Mouse (Mus musculus): ENCODE data around the gene Hrh3. TPM values are rescaled to one million over a fixed set of nuclear protein-coding genes. Genes with fewer than 3 reads are reported as not detected.

The Hrh3 gene
- polyA plus RNA-seq, 1 experiment from 2014 or later: 2.1 TPM

GRCm38 (mm10) chr2:180113909-180114890 lies 9.9 kb upstream of the Hrh3 start:
- H3K36me3 ChIP-seq (ENCODE audit: control insufficient read depth, insufficient read depth, low read length): no peaks in the 10 kb centered on the region
- peaks cover 27% of the 10 kb centered on the region for H3K4me1 ChIP-seq (ENCODE audit: control insufficient read depth, insufficient read depth, low read depth, low read length)
- H3K27ac ChIP-seq (ENCODE audit: low read depth, low read length): peak overlapping the region; percentile 54; the same call in 1 of the 2 replicates
- no peaks in the 10 kb centered on the region for H3K9me3 ChIP-seq (ENCODE audit: control insufficient read depth, low read length)
- H3K4me2 ChIP-seq (ENCODE audit: low read length): no peak overlapping the region
- no peak for ATAC-seq
- 53% methylated on average over 17 of the region's 17 CpGs for WGBS
- H3K4me3 ChIP-seq (ENCODE audit: low read length): no peak overlapping the region
- no peaks in the 10 kb centered on the region for H3K27me3 ChIP-seq (replicated peaks; ENCODE audit: control insufficient read depth, insufficient read depth, low read length)
- H3K9ac ChIP-seq (ENCODE audit: low read depth, low read length): no peak overlapping the region

DNA sequence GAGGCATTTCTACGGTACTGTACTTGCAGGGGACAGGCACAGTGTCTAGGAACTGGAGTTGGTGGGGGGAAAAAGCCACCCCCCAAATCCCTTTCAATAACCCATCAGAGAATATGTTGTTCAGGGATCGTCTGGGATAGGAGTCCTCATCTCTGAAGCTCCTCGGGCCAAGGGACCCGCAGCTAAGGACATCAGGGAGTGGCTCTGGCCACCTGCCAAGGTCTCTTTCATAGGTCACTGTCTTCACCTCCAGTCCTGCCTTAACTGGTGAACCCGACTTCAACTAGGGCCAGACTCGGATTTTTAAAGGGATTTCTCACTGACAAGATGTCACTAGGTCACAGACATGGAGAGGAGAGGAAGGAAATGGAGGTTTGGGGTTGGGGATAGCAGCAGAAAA lies 4.0 kb upstream of the Hrh3 start:
- Histone ChIP-seq H3K36me3 (ENCODE audit: control insufficient read depth, insufficient read depth, low read length) (no peaks in the 10 kb centered on the region), H3K4me1 (ENCODE audit: control insufficient read depth, insufficient read depth, low read depth, low read length) (peaks cover 12% of the 10 kb centered on the region), H3K27ac (ENCODE audit: low read depth, low read length) (no peak overlapping the region), H3K4me3 (ENCODE audit: low read length) (no peak overlapping the region), H3K4me2 (ENCODE audit: low read length) (no peak overlapping the region), H3K27me3 (replicated peaks; ENCODE audit: control insufficient read depth, insufficient read depth, low read length) (peaks cover 6% of the 10 kb centered on the region), H3K9ac (ENCODE audit: low read depth, low read length) (no peak overlapping the region), H3K9me3 (ENCODE audit: control insufficient read depth, low read length) (no peaks in the 10 kb centered on the region)
- 61% methylated on average over 6 of the region's 6 CpGs for WGBS
- no peak for ATAC-seq

- peaks cover 18% of the 10 kb centered on the region for H3K4me1 ChIP-seq (ENCODE audit: control insufficient read depth, insufficient read depth, low read depth, low read length)
- WGBS: 71% methylated on average over 4 of the region's 4 CpGs
Measured at GRCm38 (mm10) chr2:180107081-180107480, 2.8 kb upstream of the Hrh3 start.

DNA sequence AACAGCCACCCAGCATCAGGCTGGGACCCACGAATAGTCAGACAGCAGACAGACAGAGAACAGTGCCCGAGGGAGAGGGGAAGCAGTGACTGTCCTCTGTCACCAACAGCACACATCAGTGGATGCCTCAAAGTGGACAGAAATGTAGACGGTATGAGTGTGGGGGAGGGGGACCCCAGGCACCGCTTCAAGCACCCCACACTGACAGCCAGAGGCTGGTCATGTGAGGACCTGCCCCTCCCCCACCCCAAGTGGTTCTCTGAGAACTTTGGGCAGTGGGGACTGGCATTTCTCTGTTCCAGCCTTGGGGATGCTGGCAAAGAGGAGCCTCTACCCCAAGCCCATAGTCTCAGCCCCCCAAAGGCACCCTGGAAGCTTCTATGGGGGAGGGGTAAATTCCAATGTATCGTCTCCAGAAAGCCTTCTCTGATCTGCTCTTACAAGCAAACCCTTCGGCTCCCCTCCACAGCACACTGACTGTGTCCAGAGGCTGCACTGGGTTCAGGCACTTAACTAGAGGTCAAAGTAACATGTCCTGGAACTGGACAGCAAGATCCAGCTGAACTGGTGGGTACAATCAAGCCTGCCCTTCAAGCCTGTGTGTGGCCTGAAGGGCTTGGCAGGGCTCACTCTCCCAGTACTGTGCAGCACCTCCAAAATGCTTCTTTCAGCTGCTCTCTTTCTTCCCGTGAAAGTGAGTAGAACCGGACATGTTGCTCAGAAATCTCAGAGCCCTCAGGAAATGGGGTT lies 1.3 kb upstream of the Hrh3 start:
- H3K9me3 ChIP-seq (ENCODE audit: control insufficient read depth, low read length): no peaks in the 10 kb centered on the region
- no peaks in the 10 kb centered on the region for H3K36me3 ChIP-seq (ENCODE audit: control insufficient read depth, insufficient read depth, low read length)
- 33% methylated on average over 8 of the region's 8 CpGs for WGBS
- no peak overlapping the region for H3K4me2 ChIP-seq (ENCODE audit: low read length)
- no peak overlapping the region for H3K27ac ChIP-seq (ENCODE audit: low read depth, low read length)
- H3K4me1 ChIP-seq (ENCODE audit: control insufficient read depth, insufficient read depth, low read depth, low read length): peaks cover 18% of the 10 kb centered on the region
- H3K4me3 ChIP-seq (ENCODE audit: low read length): no peak overlapping the region
- H3K9ac ChIP-seq (ENCODE audit: low read depth, low read length): no peak overlapping the region
- H3K27me3 ChIP-seq (replicated peaks; ENCODE audit: control insufficient read depth, insufficient read depth, low read length): peaks cover 20% of the 10 kb centered on the region
- no peak for ATAC-seq

More at GRCm38 (mm10) chr2:180107081-180107480, 2.8 kb upstream of the Hrh3 start:
- ATAC-seq: no peak
- Histone ChIP-seq H3K36me3 (ENCODE audit: control insufficient read depth, insufficient read depth, low read length) (no peaks in the 10 kb centered on the region), H3K4me3 (ENCODE audit: low read length) (no peak overlapping the region), H3K27ac (ENCODE audit: low read depth, low read length) (no peak overlapping the region), H3K9me3 (ENCODE audit: control insufficient read depth, low read length) (no peaks in the 10 kb centered on the region), H3K27me3 (replicated peaks; ENCODE audit: control insufficient read depth, insufficient read depth, low read length) (peaks cover 7% of the 10 kb centered on the region), H3K4me2 (ENCODE audit: low read length) (no peak overlapping the region), H3K9ac (ENCODE audit: low read depth, low read length) (no peak overlapping the region)

DNA sequence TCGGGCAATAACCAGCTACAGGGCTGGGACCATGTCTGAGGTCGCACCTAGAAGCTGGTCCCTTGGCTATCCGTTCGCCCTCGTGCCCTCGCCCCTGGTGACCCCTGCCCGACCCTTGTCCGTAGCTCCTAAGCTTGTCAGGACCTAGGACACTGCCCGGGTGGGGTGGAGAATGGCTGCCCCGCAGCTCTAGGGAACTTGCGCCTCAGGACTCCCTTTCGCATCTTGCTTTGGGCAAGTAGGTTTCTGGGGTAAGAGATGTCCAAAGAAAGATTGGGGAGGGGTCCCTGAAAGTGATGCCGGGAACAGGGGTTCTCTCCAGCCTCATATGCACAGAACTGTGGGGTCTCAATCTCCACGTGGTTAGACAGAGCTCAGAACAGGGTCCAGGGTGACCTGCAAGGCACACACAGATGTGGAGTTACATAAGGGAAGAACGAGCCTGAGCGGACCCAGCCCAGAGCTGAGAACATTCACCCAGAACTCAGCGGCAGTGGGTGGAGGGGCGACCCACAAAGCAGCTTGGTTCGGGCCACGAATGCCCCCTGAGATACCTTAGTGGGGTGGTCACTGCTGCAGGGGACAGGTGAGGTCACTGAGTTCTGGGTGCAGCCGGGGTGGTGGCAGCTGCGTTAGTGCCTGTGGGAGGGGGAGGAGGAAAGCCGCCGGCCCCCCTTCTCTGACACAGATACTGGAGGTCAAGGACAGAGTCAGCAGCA lies 530 bp upstream of the Hrh3 start:
- Histone ChIP-seq H3K27me3 (replicated peaks; ENCODE audit: control insufficient read depth, insufficient read depth, low read length) (peaks cover 23% of the 10 kb centered on the region), H3K9ac (ENCODE audit: low read depth, low read length) (peak overlapping the region; percentile 64), H3K27ac (ENCODE audit: low read depth, low read length) (no peak overlapping the region), H3K4me2 (ENCODE audit: low read length) (peak overlapping the region; percentile 97), H3K4me3 (ENCODE audit: low read length) (peak overlapping the region; percentile 65), H3K36me3 (ENCODE audit: control insufficient read depth, insufficient read depth, low read length) (no peaks in the 10 kb centered on the region), H3K9me3 (ENCODE audit: control insufficient read depth, low read length) (no peaks in the 10 kb centered on the region), H3K4me1 (ENCODE audit: control insufficient read depth, insufficient read depth, low read depth, low read length) (peaks cover 20% of the 10 kb centered on the region)
- ATAC-seq: peak; percentile 13; the same call in 1 of the 2 replicates
- WGBS: 7% methylated on average over 20 of the region's 24 CpGs

- 2% methylated on average over 47 of the region's 57 CpGs for WGBS
- Histone ChIP-seq H3K27me3 (replicated peaks; ENCODE audit: control insufficient read depth, insufficient read depth, low read length) (peaks cover 23% of the 10 kb centered on the region), H3K4me2 (ENCODE audit: low read length) (peak overlapping the region; percentile 97), H3K4me3 (ENCODE audit: low read length) (peak overlapping the region; percentile 65), H3K9me3 (ENCODE audit: control insufficient read depth, low read length) (no peaks in the 10 kb centered on the region), H3K9ac (ENCODE audit: low read depth, low read length) (peak overlapping the region; percentile 64), H3K27ac (ENCODE audit: low read depth, low read length) (no peak overlapping the region), H3K4me1 (ENCODE audit: control insufficient read depth, insufficient read depth, low read depth, low read length) (peaks cover 26% of the 10 kb centered on the region), H3K36me3 (ENCODE audit: control insufficient read depth, insufficient read depth, low read length) (no peaks in the 10 kb centered on the region)
- ATAC-seq: no peak
Measured at GRCm38 (mm10) chr2:180103151-180103977, 924 bp downstream of the Hrh3 start.

- Histone ChIP-seq H3K4me1 (ENCODE audit: control insufficient read depth, insufficient read depth, low read depth, low read length) (peaks cover 23% of the 10 kb centered on the region), H3K4me2 (ENCODE audit: low read length) (peak overlapping the region; percentile 15), H3K9ac (ENCODE audit: low read depth, low read length) (no peak overlapping the region), H3K4me3 (ENCODE audit: low read length) (no peak overlapping the region), H3K36me3 (ENCODE audit: control insufficient read depth, insufficient read depth, low read length) (no peaks in the 10 kb centered on the region), H3K9me3 (ENCODE audit: control insufficient read depth, low read length) (no peaks in the 10 kb centered on the region), H3K27me3 (replicated peaks; ENCODE audit: control insufficient read depth, insufficient read depth, low read length) (peaks cover 19% of the 10 kb centered on the region), H3K27ac (ENCODE audit: low read depth, low read length) (no peak overlapping the region)
- no peak for ATAC-seq
- 15% methylated on average over 11 of the region's 15 CpGs for WGBS
Measured at GRCm38 (mm10) chr2:180099529-180099928, 4.8 kb downstream of the Hrh3 start.

GRCm38 (mm10) chr2:180098167-180098566 lies 6.1 kb downstream of the Hrh3 start:
- no peaks in the 10 kb centered on the region for H3K9me3 ChIP-seq (ENCODE audit: control insufficient read depth, low read length)
- H3K27me3 ChIP-seq (replicated peaks; ENCODE audit: control insufficient read depth, insufficient read depth, low read length): peaks cover 17% of the 10 kb centered on the region
- no peaks in the 10 kb centered on the region for H3K36me3 ChIP-seq (ENCODE audit: control insufficient read depth, insufficient read depth, low read length)
- H3K4me2 ChIP-seq (ENCODE audit: low read length): no peak overlapping the region
- no peak overlapping the region for H3K9ac ChIP-seq (ENCODE audit: low read depth, low read length)
- no peak for ATAC-seq
- H3K4me1 ChIP-seq (ENCODE audit: control insufficient read depth, insufficient read depth, low read depth, low read length): peaks cover 13% of the 10 kb centered on the region
- H3K27ac ChIP-seq (ENCODE audit: low read depth, low read length): 0 out of 2 replicates have a peak overlapping the region, but pooled peaks have one; percentile 29
- 42% methylated on average over 5 of the region's 5 CpGs for WGBS
- H3K4me3 ChIP-seq (ENCODE audit: low read length): no peak overlapping the region

Data from hindbrain, embryonic 16.5 days (tissue).